Mouse (Mus musculus): ENCODE results near the gene Gars.

The Gars gene

GRCm38 (mm10) chr6:55098030-55098429 lies 60.2 kb downstream of the Gars start:
- no peak for DNase-seq

DNA sequence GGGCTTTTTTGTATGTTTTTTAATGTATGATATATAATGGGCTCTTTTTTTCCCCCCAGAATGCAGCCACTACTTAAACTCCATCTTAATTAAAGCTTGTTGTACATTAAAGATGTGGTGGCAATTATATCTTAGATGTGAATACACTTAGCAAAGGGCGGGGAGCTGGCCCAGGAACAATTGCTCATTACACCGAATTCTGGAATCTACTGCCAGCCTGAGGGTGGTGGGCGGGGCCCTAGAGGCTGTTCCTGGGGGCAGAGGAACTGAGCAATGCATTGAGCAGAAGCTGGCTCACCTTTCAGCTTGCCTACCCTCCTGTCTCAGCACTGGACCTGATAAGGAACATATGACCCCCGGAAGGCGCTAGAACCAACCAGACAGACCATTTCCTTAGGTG lies 60.8 kb downstream of the Gars start:
- no peak for DNase-seq

GRCm38 (mm10) chr6:55108358-55108757 lies 70.6 kb downstream of the Gars start:
- DNase-seq, result no peak

DNA sequence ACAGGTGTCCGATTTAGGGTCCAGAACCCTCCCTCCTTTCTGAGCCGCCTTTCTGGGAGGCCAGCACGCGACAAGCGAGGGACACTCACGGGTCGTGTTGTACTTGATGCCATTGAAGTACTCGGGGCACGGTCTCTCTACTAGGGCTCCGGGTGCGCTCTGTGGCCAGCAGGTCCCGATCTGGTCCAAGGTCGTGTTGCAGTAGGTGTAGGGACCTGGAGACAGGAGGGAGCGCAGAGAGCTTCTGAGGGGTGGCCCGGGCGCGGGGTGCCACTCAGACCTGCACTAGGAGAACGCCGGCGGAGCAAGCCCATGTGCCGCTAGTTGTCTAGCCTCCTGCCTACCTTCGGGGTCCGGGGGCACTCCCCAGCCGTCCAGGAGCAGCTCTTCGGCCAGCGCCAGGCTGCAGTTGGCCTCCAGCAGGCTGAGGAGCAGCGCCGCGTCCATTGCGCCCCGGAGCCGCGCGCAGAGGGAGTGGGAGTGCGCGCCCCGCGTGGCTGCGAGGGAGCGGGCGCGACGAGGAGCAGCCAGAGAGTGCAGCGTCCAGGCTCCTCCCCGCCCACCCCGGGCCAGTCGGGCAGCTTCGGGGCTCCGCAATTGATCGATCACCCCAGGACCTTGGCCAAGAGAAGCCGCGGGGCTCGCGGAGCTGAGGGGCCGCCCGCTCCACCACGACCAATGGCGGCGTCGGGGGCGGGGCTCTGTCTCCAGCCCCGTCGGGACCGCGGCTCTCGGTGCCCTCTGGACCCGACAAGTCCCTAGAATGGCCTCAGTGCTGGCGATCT lies 79.7 kb downstream of the Gars start:
- DNase-seq, result no peak

- no peak for DNase-seq
These were observed 85.2 kb downstream of the Gars start for GRCm38 (mm10) chr6:55123056-55123455.

DNA sequence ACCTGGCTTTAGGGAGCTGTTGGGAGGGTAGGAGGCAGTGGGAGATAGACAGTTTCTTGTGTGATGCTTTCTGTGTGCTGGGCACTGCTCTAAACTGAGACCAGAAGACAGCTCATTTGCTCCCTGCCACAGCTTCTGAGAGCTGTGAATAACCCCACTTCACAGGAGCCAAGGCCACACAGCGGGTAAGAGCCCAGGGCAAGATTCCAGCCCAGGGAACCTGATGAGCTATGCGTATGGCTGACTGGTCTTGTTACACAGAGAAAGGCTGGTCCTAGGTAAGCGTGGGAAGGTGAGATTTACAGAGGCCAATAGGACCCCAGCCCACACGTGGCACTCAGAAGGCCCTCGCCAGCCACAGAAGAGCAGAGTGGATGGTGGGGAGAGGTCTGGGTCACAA lies 88.8 kb downstream of the Gars start:
- no peak for DNase-seq

GRCm38 (mm10) chr6:55128391-55128790 lies 90.6 kb downstream of the Gars start:
- DNase-seq, result no peak

Data from cerebellum, adult 11-12 months (tissue).